21 mouse cellular contexts compared by ENCODE assay signal in genomic region chr16:33338492-33338891, GRCm38 (mm10). TPM values are rescaled to one million over a fixed set of nuclear protein-coding genes. Genes with fewer than 3 reads are reported as not detected.
DNase-seq lines count a peak whose midpoint lies in the region; ATAC-seq and TF ChIP-seq lines count a peak whose summit lies in the region.
"Had no signal": no experiment of that assay in that cellular context is flagged by ENCODE, and none has a peak within 500 bp of the region (broad histone marks: within the 10 kb centered on the region; RNA-seq: fewer than 3 reads in every experiment).

No protein-coding gene starts in this region.

- no peaks in the 10 kb centered on the region for H3K27me3 ChIP-seq in kidney, embryonic 16.5 days (ENCODE audit: insufficient read depth, low read length)
- no peaks in the 10 kb centered on the region for H3K27me3 ChIP-seq in midbrain, embryonic 14.5 days (ENCODE audit: control insufficient read depth, insufficient read depth, low read length)
- H3K27me3 ChIP-seq in midbrain, postnatal 0 days (ENCODE audit: insufficient read depth, low read length): no peaks in the 10 kb centered on the region
- H3K27me3 ChIP-seq: embryonic facial prominence, embryonic 15.5 days; forebrain, embryonic 15.5 days; heart, embryonic 15.5 days; hindbrain, embryonic 15.5 days had no signal

- TF ChIP-seq CTCF in midbrain, postnatal 0 days (IDR thresholded peaks at IDR 0.05): no peak

- DNase-seq in cerebellum, adult 9-10 months: peak; percentile 10
- DNase-seq in cerebellum, adult 11-12 months: no peak
- DNase-seq in kidney, adult 9 months: no peak
- peak; percentile 12 for DNase-seq in midbrain, embryonic 14.5 days
- no peak for DNase-seq in midbrain, postnatal 0 days (ENCODE audit: low spot score)
- no peak for DNase-seq in spleen, adult 18-20 months
- DNase-seq: adrenal gland, adult 8-10 months; B cell, adult 2 months; gastrocnemius, postnatal 10 days; heart, adult 18-20 months; heart, postnatal 14 days had no signal

- H3K27ac ChIP-seq in kidney, embryonic 16.5 days (ENCODE audit: low read length): no peak overlapping the region
- no peak overlapping the region for H3K27ac ChIP-seq in midbrain, embryonic 14.5 days (replicated peaks; ENCODE audit: low read depth, low read length)
- H3K27ac ChIP-seq in midbrain, postnatal 0 days (ENCODE audit: low read depth, low read length): no peak overlapping the region
- H3K27ac ChIP-seq: embryonic facial prominence, embryonic 15.5 days; forebrain, embryonic 10.5 days; forebrain, embryonic 15.5 days; heart, embryonic 15.5 days; hindbrain, embryonic 10.5 days; hindbrain, embryonic 15.5 days had no signal

- H3K9ac ChIP-seq in kidney, embryonic 16.5 days (replicated peaks; ENCODE audit: low read length): no peak overlapping the region
- H3K9ac ChIP-seq in midbrain, embryonic 14.5 days (replicated peaks; ENCODE audit: low read length): no peak overlapping the region
- H3K9ac ChIP-seq in midbrain, postnatal 0 days (replicated peaks; ENCODE audit: low read length, poor library complexity, severe bottlenecking): no peak overlapping the region
- H3K9ac ChIP-seq: embryonic facial prominence, embryonic 15.5 days; forebrain, embryonic 15.5 days; heart, embryonic 15.5 days; hindbrain, embryonic 15.5 days had no signal

- H3K9me3 ChIP-seq in kidney, embryonic 16.5 days (ENCODE audit: low read length): no peaks in the 10 kb centered on the region
- H3K9me3 ChIP-seq in midbrain, embryonic 14.5 days (ENCODE audit: control insufficient read depth, low read length): no peaks in the 10 kb centered on the region
- no peaks in the 10 kb centered on the region for H3K9me3 ChIP-seq in midbrain, postnatal 0 days (ENCODE audit: low read length)
- H3K9me3 ChIP-seq: embryonic facial prominence, embryonic 15.5 days; forebrain, embryonic 10.5 days; forebrain, embryonic 15.5 days; G1E; heart, embryonic 10.5 days; heart, embryonic 15.5 days; hindbrain, embryonic 10.5 days; hindbrain, embryonic 15.5 days had no signal

- no peaks in the 10 kb centered on the region for H3K36me3 ChIP-seq in kidney, embryonic 16.5 days (ENCODE audit: insufficient read depth, low read length)
- H3K36me3 ChIP-seq in midbrain, embryonic 14.5 days (ENCODE audit: control insufficient read depth, insufficient read depth, low read length): no peaks in the 10 kb centered on the region
- H3K36me3 ChIP-seq in midbrain, postnatal 0 days (ENCODE audit: insufficient read depth, low read length): no peaks in the 10 kb centered on the region
- H3K36me3 ChIP-seq: embryonic facial prominence, embryonic 15.5 days; forebrain, embryonic 10.5 days; forebrain, embryonic 15.5 days; G1E; heart, embryonic 10.5 days; heart, embryonic 15.5 days; hindbrain, embryonic 10.5 days; hindbrain, embryonic 15.5 days had no signal

- 38% methylated on average over 4 of the region's 4 CpGs for WGBS in kidney, embryonic 16.5 days
- 70% methylated on average over 4 of the region's 4 CpGs for WGBS in midbrain, embryonic 14.5 days
- WGBS in midbrain, postnatal 0 days: 64% methylated on average over 4 of the region's 4 CpGs

- peak; percentile 43; the same call in 1 of the 2 replicates for ATAC-seq in kidney, embryonic 16.5 days (ENCODE audit: low FRiP score, low TSS enrichment)
- no peak for ATAC-seq in midbrain, embryonic 14.5 days (ENCODE audit: low FRiP score, low TSS enrichment)
- ATAC-seq in midbrain, postnatal 0 days (ENCODE audit: low FRiP score): no peak
- ATAC-seq: forebrain, embryonic 15.5 days had no signal

- H3K4me1 ChIP-seq in kidney, embryonic 16.5 days (ENCODE audit: insufficient read depth, low read length): no peaks in the 10 kb centered on the region; the same call in 1 of the 2 replicates
- H3K4me1 ChIP-seq in midbrain, embryonic 14.5 days (ENCODE audit: control insufficient read depth, insufficient read depth, low read length): 0 out of 2 replicates have a peak, but pooled peaks cover 3% of the 10 kb centered on the region
- no peaks in the 10 kb centered on the region for H3K4me1 ChIP-seq in midbrain, postnatal 0 days (ENCODE audit: insufficient read depth, low read length)

- H3K4me3 ChIP-seq in kidney, embryonic 16.5 days (ENCODE audit: low read length): no peak overlapping the region
- H3K4me3 ChIP-seq in midbrain, embryonic 14.5 days (replicated peaks; ENCODE audit: low read depth, low read length): no peak overlapping the region
- no peak overlapping the region for H3K4me3 ChIP-seq in midbrain, postnatal 0 days (ENCODE audit: low read depth, low read length)
- H3K4me3 ChIP-seq: embryonic facial prominence, embryonic 15.5 days; erythroblast, embryonic 14.5 days; forebrain, embryonic 10.5 days; forebrain, embryonic 15.5 days; heart, embryonic 10.5 days; heart, embryonic 15.5 days; hindbrain, embryonic 10.5 days; hindbrain, embryonic 15.5 days had no signal

- H3K4me2 ChIP-seq in kidney, embryonic 16.5 days (replicated peaks; ENCODE audit: low read depth, low read length): no peak overlapping the region
- H3K4me2 ChIP-seq in midbrain, embryonic 14.5 days (ENCODE audit: low read length): no peak overlapping the region
- no peak overlapping the region for H3K4me2 ChIP-seq in midbrain, postnatal 0 days (ENCODE audit: low read depth, low read length, poor library complexity, severe bottlenecking)
- H3K4me2 ChIP-seq: embryonic facial prominence, embryonic 15.5 days; forebrain, embryonic 15.5 days; heart, embryonic 15.5 days; hindbrain, embryonic 15.5 days had no signal

RNA-seq across cellular contexts. Expression of gene Zfp148, which starts 42.1 kb away (rescaled TPM):
- polyA plus RNA-seq in kidney, embryonic 16.5 days (2015; fragmentation: Nextera tagmentation; extraction: Ambion mirVana): 59.0 and 60.1 TPM in 2 replicates
- 48.3 and 51.1 TPM in 2 replicates for polyA plus RNA-seq in midbrain, embryonic 14.5 days (2014; fragmentation: Nextera tagmentation; extraction: Ambion mirVana)
- total RNA-seq in midbrain, postnatal 0 days (2014; rRNA removed): 29.0 and 39.4 TPM in 2 replicates
- polyA plus RNA-seq in midbrain, postnatal 0 days (2015; fragmentation: Nextera tagmentation; extraction: Ambion mirVana): 39.1 and 44.2 TPM in 2 replicates

Comparison
In these comparisons a context has a peak if more than half of its experiments do, and no peak if none do; other contexts are left out.
1. DNase-seq: peak in cerebellum, adult 9-10 months (single experiment) and midbrain, embryonic 14.5 days (single experiment); none in cerebellum, adult 11-12 months (single experiment), kidney, adult 9 months (single experiment), midbrain, postnatal 0 days (single experiment) and spleen, adult 18-20 months (0 of 2).